Comparison of ENCODE assay signal across 23 mouse cellular contexts in the genomic region with DNA sequence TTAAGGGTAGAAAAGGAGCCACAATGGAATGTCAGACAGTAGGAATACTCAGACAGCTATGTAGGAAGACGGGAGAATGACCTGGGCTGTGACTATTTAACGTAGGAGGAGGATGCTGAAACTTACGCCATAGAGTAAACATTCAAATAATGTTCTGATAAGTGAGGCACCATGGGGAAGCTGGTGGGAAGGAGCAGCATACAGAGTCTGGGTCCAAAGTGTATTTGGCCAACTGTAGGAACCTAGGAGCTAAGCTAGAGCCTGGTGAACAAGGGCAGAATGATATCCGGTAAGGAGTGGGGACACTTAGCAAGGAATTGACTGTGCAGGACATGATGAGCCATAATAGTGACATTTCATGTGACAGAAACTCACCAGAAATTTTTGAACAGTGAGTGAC.
DNase-seq lines count a peak whose midpoint lies in the region; ATAC-seq and TF ChIP-seq lines count a peak whose summit lies in the region.
"Had no signal": no experiment of that assay in that cellular context is flagged by ENCODE, and none has a peak within 500 bp of the region (broad histone marks: within the 10 kb centered on the region; RNA-seq: fewer than 3 reads in every experiment).

No protein-coding gene starts in this region.

- no peak overlapping the region for H3K27ac ChIP-seq in liver, embryonic 13.5 days
- H3K27ac ChIP-seq in liver, embryonic 11.5 days (ENCODE audit: low read depth, low read length) = no peak overlapping the region
- no peak overlapping the region for H3K27ac ChIP-seq in midbrain, embryonic 11.5 days (ENCODE audit: low read depth, low read length)
- no peak overlapping the region for H3K27ac ChIP-seq in midbrain, embryonic 10.5 days (replicated peaks)
- no peak overlapping the region for H3K27ac ChIP-seq in intestine, postnatal 0 days (ENCODE audit: low read depth, low read length)
- H3K27ac ChIP-seq: forebrain, embryonic 10.5 days; forebrain, embryonic 13.5 days; heart, adult 2 months; heart, embryonic 10.5 days; heart, embryonic 13.5 days had no signal

- H3K4me3 ChIP-seq in liver, embryonic 13.5 days (replicated peaks) = no peak overlapping the region
- H3K4me3 ChIP-seq in liver, embryonic 11.5 days (ENCODE audit: low read depth, low read length) = no peak overlapping the region
- no peak overlapping the region for H3K4me3 ChIP-seq in midbrain, embryonic 11.5 days (ENCODE audit: low read depth, low read length)
- no peak overlapping the region for H3K4me3 ChIP-seq in midbrain, embryonic 10.5 days
- H3K4me3 ChIP-seq in intestine, postnatal 0 days (ENCODE audit: low read depth, low read length) = no peak overlapping the region
- H3K4me3 ChIP-seq: forebrain, embryonic 10.5 days; forebrain, embryonic 13.5 days; heart, adult 2 months; heart, embryonic 10.5 days; heart, embryonic 13.5 days had no signal

- WGBS in liver, embryonic 13.5 days (ENCODE audit: insufficient replicate concordance) = 54% methylated on average over 4 of the region's 4 CpGs
- WGBS in liver, embryonic 11.5 days = 56% methylated on average over 4 of the region's 4 CpGs
- WGBS in midbrain, embryonic 11.5 days = 78% methylated on average over 4 of the region's 4 CpGs
- WGBS in midbrain, embryonic 10.5 days = 83% methylated on average over 4 of the region's 4 CpGs
- WGBS in intestine, postnatal 0 days = 23% methylated on average over 4 of the region's 4 CpGs

- ATAC-seq in liver, embryonic 13.5 days (ENCODE audit: low read depth) = peak; percentile 23; the same call in 1 of the 2 replicates
- ATAC-seq in liver, embryonic 11.5 days (replicated peaks; ENCODE audit: low FRiP score) = no peak
- ATAC-seq in midbrain, embryonic 11.5 days (ENCODE audit: low FRiP score) = no peak
- ATAC-seq in intestine, postnatal 0 days = peak; percentile 71
- ATAC-seq in inflammation-experienced regulatory T-cells, adult 6 months = no peak
- ATAC-seq: activated CD4-positive, CD25-positive, alpha-beta regulatory T cell, adult 4 months; forebrain, embryonic 13.5 days; forebrain, embryonic 16.5 days had no signal

- no peaks in the 10 kb centered on the region for H3K9me3 ChIP-seq in liver, embryonic 13.5 days (replicated peaks)
- no peaks in the 10 kb centered on the region for H3K9me3 ChIP-seq in liver, embryonic 11.5 days (ENCODE audit: control insufficient read depth, low read length)
- H3K9me3 ChIP-seq in midbrain, embryonic 11.5 days (ENCODE audit: control insufficient read depth, low read length) = no peaks in the 10 kb centered on the region
- H3K9me3 ChIP-seq in midbrain, embryonic 10.5 days (replicated peaks) = no peaks in the 10 kb centered on the region
- H3K9me3 ChIP-seq in intestine, postnatal 0 days (ENCODE audit: control insufficient read depth) = no peaks in the 10 kb centered on the region
- H3K9me3 ChIP-seq: forebrain, embryonic 10.5 days; forebrain, embryonic 13.5 days; heart, embryonic 10.5 days; heart, embryonic 13.5 days had no signal

- H3K36me3 ChIP-seq in liver, embryonic 13.5 days = no peaks in the 10 kb centered on the region
- no peaks in the 10 kb centered on the region for H3K36me3 ChIP-seq in liver, embryonic 11.5 days (ENCODE audit: control insufficient read depth, insufficient read depth, low read length)
- no peaks in the 10 kb centered on the region for H3K36me3 ChIP-seq in midbrain, embryonic 11.5 days (ENCODE audit: control insufficient read depth, insufficient read depth, low read length)
- no peaks in the 10 kb centered on the region for H3K36me3 ChIP-seq in midbrain, embryonic 10.5 days
- no peaks in the 10 kb centered on the region for H3K36me3 ChIP-seq in intestine, postnatal 0 days (ENCODE audit: control insufficient read depth, insufficient read depth)
- H3K36me3 ChIP-seq: forebrain, embryonic 10.5 days; heart, embryonic 10.5 days; heart, embryonic 13.5 days had no signal

- DNase-seq in liver, embryonic 13.5 days = no peak
- no peak for DNase-seq in liver, embryonic 11.5 days (ENCODE audit: low spot score)
- DNase-seq in midbrain, embryonic 11.5 days (ENCODE audit: low spot score, missing footprints) = peak; percentile 69
- no peak for DNase-seq in midbrain, embryonic 10.5 days (ENCODE audit: low spot score)
- DNase-seq in urinary bladder, adult 2 months (ENCODE audit: low spot score) = no peak
- DNase-seq: adrenal gland, adult 8-10 months; adrenal gland, postnatal 25 days; cerebellum, adult 18-20 months; cerebellum, adult 9-10 months; cerebellum, postnatal 14 days; gastrocnemius, postnatal 10 days; gastrocnemius, postnatal 36 days; heart, adult 2 months; heart, postnatal 14 days; heart, postnatal 4 days had no signal

- H3K4me2 ChIP-seq in liver, embryonic 13.5 days = no peak overlapping the region
- no peak overlapping the region for H3K4me2 ChIP-seq in liver, embryonic 11.5 days
- H3K4me2 ChIP-seq in midbrain, embryonic 11.5 days = no peak overlapping the region
- H3K4me2 ChIP-seq in intestine, postnatal 0 days (replicated peaks; ENCODE audit: low read depth) = no peak overlapping the region
- H3K4me2 ChIP-seq: forebrain, embryonic 13.5 days; heart, embryonic 13.5 days had no signal

- no peak for TF ChIP-seq CTCF in intestine, postnatal 0 days (IDR thresholded peaks at IDR 0.05; ENCODE audit: low read depth)

- H3K4me1 ChIP-seq in liver, embryonic 13.5 days (replicated peaks) = no peaks in the 10 kb centered on the region
- no peaks in the 10 kb centered on the region for H3K4me1 ChIP-seq in liver, embryonic 11.5 days (replicated peaks; ENCODE audit: control insufficient read depth, insufficient read depth, low read length)
- H3K4me1 ChIP-seq in midbrain, embryonic 11.5 days (ENCODE audit: control insufficient read depth, insufficient read depth, low read length) = 0 out of 2 replicates have a peak, but pooled peaks cover 3% of the 10 kb centered on the region
- H3K4me1 ChIP-seq in midbrain, embryonic 10.5 days = peaks cover 23% of the 10 kb centered on the region
- H3K4me1 ChIP-seq in intestine, postnatal 0 days (replicated peaks; ENCODE audit: control insufficient read depth, insufficient read depth, low read length) = no peaks in the 10 kb centered on the region

- no peaks in the 10 kb centered on the region for H3K27me3 ChIP-seq in liver, embryonic 13.5 days
- H3K27me3 ChIP-seq in liver, embryonic 11.5 days (replicated peaks; ENCODE audit: control insufficient read depth, insufficient read depth, low read length) = no peaks in the 10 kb centered on the region
- no peaks in the 10 kb centered on the region for H3K27me3 ChIP-seq in midbrain, embryonic 11.5 days (ENCODE audit: control insufficient read depth, insufficient read depth, low read length)
- no peaks in the 10 kb centered on the region for H3K27me3 ChIP-seq in midbrain, embryonic 10.5 days (ENCODE audit: low read depth, poor library complexity, severe bottlenecking)
- H3K27me3 ChIP-seq in intestine, postnatal 0 days (replicated peaks; ENCODE audit: control insufficient read depth, insufficient read depth, low read length) = no peaks in the 10 kb centered on the region
- H3K27me3 ChIP-seq: forebrain, embryonic 13.5 days; heart, embryonic 13.5 days had no signal

- no peak overlapping the region for H3K9ac ChIP-seq in liver, embryonic 13.5 days
- H3K9ac ChIP-seq in liver, embryonic 11.5 days (ENCODE audit: low read depth, low read length) = no peak overlapping the region
- H3K9ac ChIP-seq in midbrain, embryonic 11.5 days (ENCODE audit: low read length) = no peak overlapping the region
- no peak overlapping the region for H3K9ac ChIP-seq in intestine, postnatal 0 days (ENCODE audit: low read depth, low read length)
- H3K9ac ChIP-seq: forebrain, embryonic 13.5 days; heart, embryonic 13.5 days had no signal

Comparison
In these comparisons a context has a peak if more than half of its experiments do, and no peak if none do; other contexts are left out.
1. ATAC-seq: peak in liver, embryonic 13.5 days (single experiment) and intestine, postnatal 0 days (single experiment); none in liver, embryonic 11.5 days (single experiment), midbrain, embryonic 11.5 days (single experiment) and inflammation-experienced regulatory T-cells, adult 6 months (single experiment).